Mouse (Mus musculus): ENCODE results near the gene Med25.
A peak's percentile ranks its signal among the peaks of the same experiment; 100 is the strongest.
"Not testable (repeated sequence)": the region's sequence is repeated elsewhere in the genome, so short reads cannot be mapped to it uniquely, and the experiment has no call there.

Gene Med25

DNA sequence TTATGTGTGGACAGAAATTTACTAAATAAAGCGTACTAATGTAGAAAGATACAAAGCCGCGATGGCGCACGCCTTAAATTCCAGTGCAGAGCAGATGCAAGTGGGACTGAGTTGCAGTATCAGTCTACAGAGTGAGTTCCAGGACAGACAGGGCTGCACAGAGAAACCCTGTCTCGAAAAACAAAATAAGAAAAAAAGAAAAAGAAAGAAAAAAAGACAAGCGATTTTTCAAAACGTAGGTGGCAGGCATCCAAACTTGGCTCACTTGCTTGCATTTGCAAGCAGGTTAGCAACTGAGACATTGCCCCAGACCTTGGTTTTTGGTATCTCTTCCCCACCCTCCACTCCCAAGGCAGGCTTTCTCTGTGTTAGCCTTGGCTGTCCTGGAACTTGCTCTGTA is 685 bp upstream of the Med25 start:
- DNase-seq (ENCODE audit: low spot score), result no peak

DNA sequence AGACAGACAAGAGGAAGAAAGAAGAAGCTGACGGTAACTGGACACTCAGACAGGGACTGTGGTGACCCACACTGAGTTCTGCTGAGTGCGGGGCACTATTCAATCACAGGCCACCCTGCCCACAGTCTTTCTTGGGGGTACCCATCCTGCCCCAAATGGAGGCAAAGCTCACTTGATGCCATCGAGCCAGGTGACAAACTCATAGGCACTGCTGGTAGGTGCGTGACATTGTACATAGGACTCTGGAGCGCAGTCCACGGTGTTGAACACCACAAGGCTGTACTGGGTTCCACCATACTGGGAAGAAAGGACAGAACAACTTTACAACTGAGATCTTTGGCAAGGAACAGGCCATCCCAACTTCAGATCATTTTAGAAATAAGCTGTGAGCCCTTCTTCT is 901 bp downstream of the Med25 start:
- no peak for DNase-seq (ENCODE audit: low spot score)

DNA sequence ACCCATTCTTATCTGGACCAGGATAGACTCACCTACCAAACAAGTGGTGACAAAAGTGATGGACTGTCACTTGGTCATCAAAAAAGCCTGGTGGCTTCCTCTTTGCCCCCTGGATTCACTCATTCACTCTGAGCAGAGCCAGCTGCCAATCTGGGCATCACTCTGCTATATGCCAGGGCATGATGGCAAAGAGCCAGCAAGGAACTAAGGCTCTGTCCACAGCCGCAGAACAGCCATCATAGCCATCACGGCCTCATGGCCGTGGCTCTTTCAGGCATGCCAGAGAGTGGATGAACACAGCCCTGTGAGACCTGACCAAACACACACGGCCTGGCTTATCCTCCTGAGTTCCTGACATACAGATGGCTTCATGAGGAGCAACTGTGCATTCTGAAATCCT is 1.8 kb downstream of the Med25 start:
- no peak for DNase-seq (ENCODE audit: low spot score)

GRCm38 (mm10) chr7:44890180-44890579 is 2.3 kb downstream of the Med25 start:
- DNase-seq (ENCODE audit: low spot score), result no peak

GRCm38 (mm10) chr7:44888256-44889105 is 4.0 kb downstream of the Med25 start:
- no peak for DNase-seq (ENCODE audit: low spot score)

GRCm38 (mm10) chr7:44886964-44887363 is 5.5 kb downstream of the Med25 start:
- DNase-seq (ENCODE audit: low spot score), result no peak

DNA sequence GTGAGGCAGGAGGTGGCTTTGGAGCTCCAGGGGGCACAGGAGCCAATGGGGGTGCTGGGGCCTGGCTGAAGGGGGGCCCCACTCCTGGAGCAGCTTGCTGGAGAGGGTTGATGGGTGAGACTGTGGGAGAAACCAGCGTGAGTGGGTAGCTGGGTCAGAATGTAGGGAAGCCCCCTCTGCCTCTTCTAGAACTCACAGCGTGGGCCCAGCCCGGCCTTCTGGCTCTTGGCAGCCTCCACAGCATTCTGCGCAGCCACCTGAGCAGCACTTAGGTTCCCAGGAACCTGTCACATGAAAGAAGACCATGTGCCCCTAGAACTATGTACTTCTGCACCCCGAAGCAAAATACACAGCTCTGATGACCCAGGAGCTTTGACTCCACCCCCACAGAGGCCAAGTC is 7.9 kb downstream of the Med25 start:
- DNase-seq (ENCODE audit: low spot score), result no peak

DNA sequence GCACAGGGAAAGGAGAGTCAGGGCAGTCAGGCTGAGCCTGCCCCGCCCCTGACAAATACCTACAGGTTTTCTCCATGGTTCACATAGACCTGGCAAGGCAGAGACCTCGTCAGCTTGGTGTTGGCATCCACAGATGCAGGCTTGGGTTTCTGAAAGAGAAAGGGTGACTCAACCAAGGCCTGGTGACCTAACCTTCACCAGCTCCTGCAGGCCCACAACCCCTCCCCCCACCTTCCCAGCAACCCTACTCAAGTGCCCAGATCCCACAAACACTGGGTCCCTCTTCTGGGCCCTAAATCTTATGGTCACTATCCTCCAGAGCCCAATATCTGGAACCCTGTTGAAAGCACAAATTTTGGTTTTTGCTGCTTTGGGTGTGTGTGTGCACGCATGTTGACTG is 9.5 kb downstream of the Med25 start:
- no peak for DNase-seq (ENCODE audit: low spot score)

- no peak for DNase-seq (ENCODE audit: low spot score)
Measured at GRCm38 (mm10) chr7:44877833-44878232, 14.7 kb downstream of the Med25 start.

DNA sequence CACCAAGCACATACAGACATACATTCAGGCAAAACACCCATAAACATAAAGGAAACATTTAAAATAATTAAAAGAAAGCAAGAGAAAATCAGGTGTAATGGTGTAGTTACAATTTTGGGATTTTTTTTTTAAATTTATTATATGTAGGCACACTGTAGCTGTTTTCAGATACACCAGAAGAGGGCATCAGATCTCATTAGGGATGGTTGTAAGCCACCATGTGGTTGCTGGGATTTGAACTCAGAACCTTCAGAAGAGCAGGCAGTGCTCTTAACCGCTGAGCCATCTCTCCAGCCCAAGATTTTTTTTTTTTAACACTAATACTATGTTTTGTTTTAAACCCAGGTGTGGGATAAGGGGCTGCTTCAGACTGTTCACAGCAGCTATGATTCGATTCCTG is 20.7 kb downstream of the Med25 start:
- DNase-seq (ENCODE audit: low spot score), result not testable (repeated sequence)

- DNase-seq (ENCODE audit: low spot score), result no peak
Measured at GRCm38 (mm10) chr7:44871181-44871580, 21.3 kb downstream of the Med25 start.

DNA sequence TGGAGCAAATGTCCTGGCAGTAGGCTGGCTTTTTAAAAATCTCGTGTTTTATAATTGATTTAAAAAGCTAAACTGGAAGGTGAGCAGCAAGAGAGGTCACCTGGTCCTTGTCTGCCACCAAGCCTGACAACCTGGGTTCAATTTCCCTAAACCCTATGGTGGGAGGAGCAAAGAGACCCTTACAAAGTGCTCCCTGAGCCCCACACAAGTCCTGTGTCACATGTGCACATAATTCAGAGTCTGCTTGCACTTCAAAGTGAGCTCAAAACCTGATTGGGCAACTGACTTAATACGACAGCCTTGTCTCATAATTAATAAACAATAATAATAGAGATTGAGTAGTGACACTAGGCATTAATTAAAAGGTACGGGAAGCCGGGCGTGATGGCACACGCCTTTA is 21.9 kb downstream of the Med25 start:
- DNase-seq (ENCODE audit: low spot score), result no peak

DNA sequence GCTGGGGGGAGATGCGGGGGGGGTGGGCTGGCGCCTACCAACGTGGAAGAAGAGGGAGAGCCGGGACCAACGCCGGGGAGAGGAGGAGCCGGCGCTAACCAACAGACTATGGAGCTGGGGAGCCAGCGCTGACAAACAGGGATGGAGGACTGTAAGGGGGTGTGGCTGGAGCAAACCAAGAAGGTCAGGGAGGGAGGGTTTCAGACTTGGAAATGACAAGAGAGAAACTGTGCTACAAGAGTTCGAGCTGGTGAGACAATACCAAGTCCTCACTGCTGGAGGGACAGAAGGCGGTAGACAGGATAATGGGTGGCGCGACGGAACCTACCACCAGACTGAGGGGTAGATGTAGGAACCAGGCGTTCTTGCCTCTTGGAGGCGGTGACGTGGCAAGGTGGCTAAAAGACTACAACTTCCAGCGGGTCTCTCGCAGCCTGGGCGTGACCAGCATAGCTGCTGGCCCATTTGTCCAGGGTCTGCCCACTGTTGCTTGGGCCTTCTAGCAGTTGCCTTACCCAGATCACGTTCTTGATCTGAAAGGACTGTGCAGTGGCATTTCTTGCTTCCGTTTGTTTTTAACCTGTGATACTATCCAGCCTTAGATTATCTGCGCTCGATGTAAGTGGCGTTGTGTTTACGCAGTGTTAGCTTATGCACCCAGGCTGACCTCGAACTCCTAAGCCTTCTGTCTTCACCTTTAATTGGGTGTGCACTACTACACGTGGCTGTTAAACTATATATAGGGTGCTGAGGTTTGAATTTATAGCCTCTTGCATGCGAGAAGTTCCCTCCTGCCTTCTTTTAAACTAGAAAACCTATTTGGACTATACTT is 22.6 kb downstream of the Med25 start, which contains the start of gene Ptov1:
Gene Ptov1 (minus strand): TSS at position 92 of the 832 bp plus-strand sequence.
- DNase-seq (ENCODE audit: low spot score), result peak; percentile 77

GRCm38 (mm10) chr7:44868919-44869696 is 23.4 kb downstream of the Med25 start:
- DNase-seq (ENCODE audit: low spot score), result peak; percentile 67

DNA sequence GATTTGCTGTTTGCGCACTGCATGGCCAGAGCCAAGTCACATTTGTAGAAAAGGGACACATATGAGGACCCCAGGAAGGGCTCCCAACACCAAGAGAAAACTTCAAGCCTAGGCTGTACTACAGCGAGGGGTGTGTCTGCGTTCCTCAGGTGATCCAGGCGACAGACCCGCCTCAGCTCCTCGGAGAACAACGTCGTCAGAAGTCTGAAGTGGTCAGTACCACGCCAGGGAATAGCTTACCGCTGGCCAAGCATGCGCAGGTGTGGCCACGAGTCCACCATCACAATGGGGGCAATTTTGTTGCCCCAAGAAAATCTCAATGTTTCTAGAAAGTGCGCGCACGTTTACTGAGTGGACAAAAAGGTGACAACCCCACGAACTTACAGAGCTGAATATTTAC is 24.0 kb downstream of the Med25 start:
- DNase-seq (ENCODE audit: low spot score), result no peak

DNA sequence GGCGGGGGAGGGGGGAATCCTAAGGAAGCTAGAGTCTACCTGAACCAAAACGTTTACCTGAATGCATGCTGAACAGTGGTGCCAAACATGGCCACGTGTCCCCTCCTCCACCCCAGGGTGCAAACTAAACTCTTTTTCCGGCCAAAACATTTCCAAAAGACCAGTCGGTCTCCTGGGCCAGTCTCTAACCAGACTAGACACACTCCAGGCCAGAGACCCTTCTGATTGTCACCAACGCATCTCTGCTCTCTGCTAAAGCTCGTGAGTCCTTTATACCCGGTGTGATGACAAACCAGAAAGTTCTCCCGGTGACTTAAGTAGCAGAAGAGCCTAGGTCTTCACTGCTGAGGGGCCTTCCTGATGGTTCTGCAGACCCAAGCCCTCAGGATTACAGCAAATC is 24.7 kb downstream of the Med25 start:
- no peak for DNase-seq (ENCODE audit: low spot score)

DNA sequence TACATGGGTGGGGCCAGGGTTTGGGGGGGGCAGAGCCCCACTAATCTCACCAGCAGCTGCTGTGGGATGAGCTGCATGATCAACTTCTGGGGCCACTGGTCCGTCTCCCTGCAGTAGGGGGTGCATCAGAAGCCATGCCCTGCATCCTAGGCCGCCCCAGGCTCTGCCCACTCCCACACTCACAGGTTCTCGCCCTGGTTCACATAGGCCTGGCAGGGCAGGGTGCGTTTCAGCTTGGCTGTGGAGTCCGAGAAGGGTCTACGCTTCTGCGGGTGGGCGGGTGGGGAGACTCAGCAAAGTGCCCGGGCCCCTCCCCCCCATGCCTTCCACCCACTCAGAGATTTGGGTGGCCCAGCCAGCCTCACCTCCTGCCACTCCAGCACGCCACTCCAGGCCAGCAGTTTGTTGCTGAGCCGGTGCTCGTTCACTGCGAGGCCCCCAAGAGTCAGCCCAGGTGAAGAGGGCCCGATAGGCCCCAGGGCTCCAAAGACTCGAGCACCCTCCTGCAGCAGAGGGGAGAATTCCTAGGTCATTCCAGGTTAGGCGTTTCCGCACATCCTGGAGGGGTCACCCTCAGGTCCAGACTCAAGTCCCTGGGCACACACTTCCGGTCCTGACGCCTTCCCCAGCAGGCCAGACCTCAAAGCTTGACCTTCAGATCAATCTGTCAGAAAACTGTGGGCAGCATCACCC is 25.4 kb downstream of the Med25 start:
- DNase-seq (ENCODE audit: low spot score), result no peak

DNA sequence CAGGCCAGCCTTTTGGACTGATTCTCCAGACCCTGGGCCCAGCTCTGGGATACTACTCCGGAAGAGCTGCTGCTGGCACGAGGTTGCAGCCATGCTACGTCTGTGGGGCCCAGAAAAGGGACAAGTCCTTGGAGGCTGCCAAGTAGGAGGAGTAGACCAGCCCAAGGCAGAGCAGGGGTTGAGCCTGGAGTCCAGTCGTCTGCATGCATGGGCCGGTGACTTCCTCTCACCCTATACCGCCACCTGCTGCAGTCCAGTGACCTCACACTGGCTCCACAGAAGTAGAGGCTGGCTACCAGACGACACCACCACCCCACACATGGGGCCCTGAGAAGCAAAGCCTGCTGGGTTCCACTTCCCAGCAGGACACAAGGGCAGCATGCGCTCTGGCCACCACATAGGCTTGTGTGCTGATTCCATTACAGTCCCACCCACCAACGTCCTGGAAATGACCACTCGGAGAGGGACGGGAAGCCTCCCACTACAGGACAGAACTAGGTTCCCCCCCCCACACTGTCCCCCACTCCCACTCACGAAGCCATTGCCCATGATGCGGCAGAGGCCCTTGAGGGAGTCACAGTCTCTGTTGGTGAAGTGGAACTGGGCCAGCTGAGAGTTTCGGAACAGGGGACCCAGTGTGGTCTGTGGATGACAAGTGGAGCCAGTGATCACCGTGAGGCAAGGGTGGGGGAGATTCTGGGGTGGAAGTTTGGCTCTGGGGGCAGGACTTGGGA is 26.1 kb downstream of the Med25 start:
- DNase-seq (ENCODE audit: low spot score), result peak; percentile 64

- DNase-seq (ENCODE audit: low spot score), result no peak
Measured at GRCm38 (mm10) chr7:44864595-44865542, 27.6 kb downstream of the Med25 start.

GRCm38 (mm10) chr7:44863982-44864494 is 28.5 kb downstream of the Med25 start:
- DNase-seq (ENCODE audit: low spot score), result no peak

Data from ovary, postnatal 14 days (tissue).